ENCODE assay signal across 15 mouse cellular contexts in genomic region chr6:119815426-119815825, GRCm38 (mm10).
"Had no signal": no experiment of that assay in that cellular context is flagged by ENCODE, and none has a peak within 500 bp of the region (broad histone marks: within the 10 kb centered on the region; RNA-seq: fewer than 3 reads in every experiment).

No protein-coding gene starts in this region.

- H3K4me3 ChIP-seq: neural tube, embryonic 13.5 days; neural tube, embryonic 15.5 days; stomach, embryonic 15.5 days had no signal

- H3K4me1 ChIP-seq: neural tube, embryonic 13.5 days; stomach, embryonic 15.5 days had no signal

- DNase-seq: retina, postnatal 1 day; right cerebral cortex, adult 18-20 months; right cerebral cortex, postnatal 14 days; right cerebral cortex, postnatal 25 days; right cerebral cortex, postnatal 4 days; spleen, adult 18-20 months; thymus, adult 18-20 months; thymus, adult 2 months; thymus, postnatal 14 days; thymus, postnatal 25 days; thymus, postnatal 36 days; thymus, postnatal 4 days had no signal
